Mouse (Mus musculus) MEL (cell line): ENCODE results near the gene Gtf2h3. TPM values are rescaled to one million over a fixed set of nuclear protein-coding genes. Genes with fewer than 3 reads are reported as not detected.

Experiments used
- DNase-seq: peaks from one replicate; pipeline ENCODE4 v3.0.0; 2011; ENCODE audit warnings: low read depth, low spot score
- H3K27ac ChIP-seq: 2 replicates; pipeline ENCODE4 v1.5.1; 2012; ENCODE audit warnings: low read depth, mild to moderate bottlenecking, control low read depth, low read length, moderate library complexity; ENCODE audit not compliant: control insufficient read depth
- H3K27me3 ChIP-seq, 2 experiments: fragments of 150-350 bp in 1 of 2; sonication (generic) in 1 of 2; 2 replicates each; pipeline ENCODE4 v1.6.1; 2012; ENCODE audit warnings: low read length in 2 of 2, mild to moderate bottlenecking in 2 of 2, improper control_type of control experiment in 1 of 2, moderate library complexity in 1 of 2; ENCODE audit not compliant: insufficient read depth in 2 of 2, control insufficient read depth in 1 of 2
- H3K36me3 ChIP-seq, 2 experiments: 2 replicates each; pipeline ENCODE4 v1.6.1; 2012 to 2014; ENCODE audit warnings: low read length in 2 of 2, improper control_type of control experiment in 1 of 2, inconsistent platforms in 1 of 2, mild to moderate bottlenecking in 1 of 2; ENCODE audit not compliant: insufficient read depth in 2 of 2, control insufficient read depth in 1 of 2
- H3K4me1 ChIP-seq, 2 experiments: fragments of 150-350 bp in 1 of 2; sonication (generic) in 1 of 2; 2 replicates each; pipeline ENCODE4 v1.6.1; 2012; ENCODE audit warnings: low read length in 2 of 2, improper control_type of control experiment in 1 of 2, mild to moderate bottlenecking in 1 of 2; ENCODE audit not compliant: insufficient read depth in 2 of 2, control insufficient read depth in 1 of 2
- H3K4me3 ChIP-seq, 2 experiments: fragments of 150-350 bp in 1 of 2; sonication (generic) in 1 of 2; 2 replicates each; pipeline ENCODE4 v1.5.1; 2012; ENCODE audit warnings: low read depth in 2 of 2, low read length in 2 of 2, mild to moderate bottlenecking in 2 of 2, moderate library complexity in 2 of 2, control low read depth in 1 of 2, improper control_type of control experiment in 1 of 2; ENCODE audit not compliant: control insufficient read depth in 1 of 2, insufficient read depth in 1 of 2
- H3K79me2 ChIP-seq: 2 replicates; pipeline ENCODE4 v1.6.1; 2012; ENCODE audit warnings: mild to moderate bottlenecking, low read length, moderate library complexity; ENCODE audit not compliant: control insufficient read depth, poor library complexity, insufficient read depth
- H3K9ac ChIP-seq: 2 replicates; pipeline ENCODE4 v1.6.1; 2012; ENCODE audit warnings: low read depth, mild to moderate bottlenecking, control low read depth, low read length, moderate library complexity; ENCODE audit not compliant: control insufficient read depth, poor library complexity, severe bottlenecking
- H3K9me3 ChIP-seq: fragments of 150-350 bp; sonication (generic); replicated peaks from 2 replicates; pipeline ENCODE4 v1.6.1; 2012; ENCODE audit warnings: mild to moderate bottlenecking, low read length, improper control_type of control experiment, moderate library complexity; ENCODE audit not compliant: insufficient read depth
- CTCF ChIP-seq, 3 experiments: IDR thresholded peaks in 2 of 3; conservative IDR thresholded peaks in 1 of 3; 2 replicates each; pipeline ENCODE4 v1.5.1; 2011 to 2012; ENCODE audit warnings: low read length in 3 of 3, low read depth in 2 of 3, mild to moderate bottlenecking in 2 of 3, improper control_type of control experiment in 1 of 3, inconsistent platforms in 1 of 3, mixed read lengths in 1 of 3, moderate library complexity in 1 of 3; ENCODE audit not compliant: control insufficient read depth in 1 of 3, insufficient read depth in 1 of 3, poor library complexity in 1 of 3, severe bottlenecking in 1 of 3
- ELF1 ChIP-seq: IDR thresholded peaks from 2 replicates; pipeline ENCODE4 v1.6.1; 2014; ENCODE audit warnings: low read depth, mild to moderate bottlenecking, inconsistent platforms, low read length, improper control_type of control experiment, moderate library complexity
- EP300 ChIP-seq, 2 experiments: IDR thresholded peaks; 2 replicates each; pipeline ENCODE4 v1.6.1; 2011; ENCODE audit warnings: improper control_type of control experiment in 2 of 2, low read length in 2 of 2, low read depth in 1 of 2, mild to moderate bottlenecking in 1 of 2
- GABPA ChIP-seq: IDR thresholded peaks from 2 replicates; pipeline ENCODE4 v1.6.1; 2012; ENCODE audit warnings: low read depth, mild to moderate bottlenecking, inconsistent platforms, low read length, improper control_type of control experiment, moderate library complexity
- HCFC1 ChIP-seq: IDR thresholded peaks from 2 replicates; pipeline ENCODE4 v1.6.1; 2012; ENCODE audit warnings: low read depth, mild to moderate bottlenecking, inconsistent platforms, low read length, improper control_type of control experiment, moderate library complexity
- JUND ChIP-seq: IDR thresholded peaks from 2 replicates; pipeline ENCODE4 v1.6.1; 2011; ENCODE audit warnings: low read depth, mild to moderate bottlenecking, improper control_type of control experiment, low read length
- MAFK ChIP-seq: IDR thresholded peaks from 2 replicates; pipeline ENCODE4 v1.6.1; 2011; ENCODE audit warnings: low read depth, mild to moderate bottlenecking, low read length, improper control_type of control experiment, borderline replicate concordance
- MAX ChIP-seq: IDR thresholded peaks from 2 replicates; pipeline ENCODE4 v1.6.1; 2011; ENCODE audit warnings: low read length, improper control_type of control experiment
- MAZ ChIP-seq: IDR thresholded peaks from 2 replicates; pipeline ENCODE4 v1.6.1; 2012; ENCODE audit warnings: low read depth, mild to moderate bottlenecking, inconsistent platforms, low read length, improper control_type of control experiment
- MEF2A ChIP-seq: IDR thresholded peaks from 2 replicates; pipeline ENCODE4 v1.6.1; 2014; ENCODE audit warnings: low read depth, mild to moderate bottlenecking, inconsistent platforms, low read length, improper control_type of control experiment; ENCODE audit not compliant: poor library complexity, insufficient replicate concordance, severe bottlenecking; ENCODE audit errors: extremely low read depth
- MXI1 ChIP-seq: IDR thresholded peaks from 2 replicates; pipeline ENCODE4 v1.6.1; 2011; ENCODE audit warnings: mild to moderate bottlenecking, low read depth, low read length, improper control_type of control experiment
- NELFE ChIP-seq: IDR thresholded peaks from 2 replicates; pipeline ENCODE4 v1.6.1; 2011; ENCODE audit warnings: low read depth, low read length, improper control_type of control experiment
- NRF1 ChIP-seq: IDR thresholded peaks from 2 replicates; pipeline ENCODE4 v1.6.1; 2014; ENCODE audit warnings: low read depth, mild to moderate bottlenecking, inconsistent platforms, low read length, improper control_type of control experiment, moderate library complexity; ENCODE audit not compliant: poor library complexity, insufficient read depth, severe bottlenecking
- POLR2A ChIP-seq, 2 experiments: IDR thresholded peaks; 2 replicates each; pipeline ENCODE4 v1.6.1; 2011 to 2012; ENCODE audit warnings: low read length in 2 of 2, mild to moderate bottlenecking in 2 of 2, control low read depth in 1 of 2, improper control_type of control experiment in 1 of 2, low read depth in 1 of 2, moderate library complexity in 1 of 2; ENCODE audit not compliant: control insufficient read depth in 1 of 2, insufficient read depth in 1 of 2, poor library complexity in 1 of 2
- POLR2AphosphoS5 ChIP-seq: IDR thresholded peaks from 2 replicates; pipeline ENCODE4 v1.6.1; 2012; ENCODE audit warnings: low read depth, borderline replicate concordance, mild to moderate bottlenecking, inconsistent platforms, low read length, moderate library complexity, mixed read lengths
- RAD21 ChIP-seq: IDR thresholded peaks from 2 replicates; pipeline ENCODE4 v1.6.1; 2011; ENCODE audit warnings: mild to moderate bottlenecking, low read depth, low read length, improper control_type of control experiment
- SIN3A ChIP-seq: IDR thresholded peaks from 2 replicates; pipeline ENCODE4 v1.6.1; 2012; ENCODE audit warnings: low read length, improper control_type of control experiment, inconsistent platforms
- SMC3 ChIP-seq: IDR thresholded peaks from 2 replicates; pipeline ENCODE4 v1.6.1; 2011; ENCODE audit warnings: low read depth, low read length, improper control_type of control experiment
- TBP ChIP-seq: IDR thresholded peaks from 2 replicates; pipeline ENCODE4 v1.8.0; 2011; ENCODE audit warnings: low read depth, low read length, improper control_type of control experiment
- TCF12 ChIP-seq: IDR thresholded peaks from 2 replicates; pipeline ENCODE4 v1.6.1; 2014; ENCODE audit warnings: low read depth, mild to moderate bottlenecking, inconsistent platforms, low read length, improper control_type of control experiment, moderate library complexity
- USF2 ChIP-seq, 2 experiments: IDR thresholded peaks; 2 replicates each; pipeline ENCODE4 v1.6.1; 2011 to 2012; ENCODE audit warnings: improper control_type of control experiment in 2 of 2, low read length in 2 of 2, borderline replicate concordance in 1 of 2, inconsistent platforms in 1 of 2, low read depth in 1 of 2, mild to moderate bottlenecking in 1 of 2; ENCODE audit not compliant: insufficient read depth in 1 of 2
- ZC3H11A ChIP-seq: IDR thresholded peaks from 2 replicates; pipeline ENCODE4 v1.6.1; 2012; ENCODE audit warnings: low read depth, mild to moderate bottlenecking, inconsistent platforms, low read length, improper control_type of control experiment
- ZKSCAN1 ChIP-seq: IDR thresholded peaks from 2 replicates; pipeline ENCODE4 v1.6.1; 2012; ENCODE audit warnings: low read depth, mild to moderate bottlenecking, inconsistent platforms, low read length, improper control_type of control experiment, moderate library complexity
- polyA plus RNA-seq, 2 experiments: library from polyadenylated mRNA; stranded (reverse) in 1 of 2; unstranded in 1 of 2; fragments of >175 nt in 1 of 2; fragments of >200 nt in 1 of 2; gene quantifications; 2 replicates each; pipeline versions ENCODE4 v1.2.1 to v1.2.4; 2012; ENCODE audit warnings: low replicate concordance in 2 of 2, low read depth in 1 of 2; ENCODE audit not compliant: insufficient read length in 2 of 2, insufficient read depth in 1 of 2, missing spikeins in 1 of 2
- total RNA-seq: library from RNA; depleted of rRNA; stranded (reverse); fragments of 300-350 nt; gene quantifications from 2 replicates; pipeline ENCODE4 v1.2.3, GENCODE M21; 2012

Gene Gtf2h3
- total and polyA plus RNA-seq, 3 experiments, result 86.1 to 116 TPM; not detected in 1

GRCm38 (mm10) chr5:124631685-124632084, 52.7 kb downstream of the Gtf2h3 start:
- peaks cover 20 to 46% of the 10 kb centered on the region in 2 experiments for H3K4me1 ChIP-seq
- peak; percentile 7; the same call in 1 of the 2 replicates for TF ChIP-seq SIN3A
- no peak for TF ChIP-seq EP300 (IDR thresholded peaks at IDR 0.05; ENCODE audit: low read depth in 1 of 2, low read length in 2 of 2)
- TF ChIP-seq, all 39 proteins: peak for 1

GRCm38 (mm10) chr5:124632461-124632860, 53.5 kb downstream of the Gtf2h3 start:
- no peaks in the 10 kb centered on the region for H3K9me3 ChIP-seq
- H3K4me1 ChIP-seq, result peaks cover 20 to 54% of the 10 kb centered on the region in 2 experiments
- peaks cover 23% of the 10 kb centered on the region for H3K79me2 ChIP-seq
- DNase-seq, result no peak
- no peak overlapping the region for H3K27ac ChIP-seq
- no peaks in the 10 kb centered on the region for H3K27me3 ChIP-seq
- H3K36me3 ChIP-seq, result peaks cover 5 to 47% of the 10 kb centered on the region in 2 experiments
- H3K9ac ChIP-seq, result no peak overlapping the region
- TF ChIP-seq MEF2A (no peak), JUND (no peak), CTCF (IDR thresholded peaks at IDR 0.05 in 2 of 3, conservative IDR thresholded peaks at IDR 0.05 in 1 of 3; ENCODE audit: control insufficient read depth in 1 of 3, insufficient read depth in 1 of 3, low read depth in 2 of 3, low read length in 3 of 3, poor library complexity in 1 of 3, severe bottlenecking in 1 of 3) (no peak), MAX (no peak), MAFK (no peak), MAZ (no peak)
- H3K4me3 ChIP-seq, result no peak overlapping the region

More at GRCm38 (mm10) chr5:124631685-124632084, 52.7 kb downstream of the Gtf2h3 start:
- no peaks in the 10 kb centered on the region for H3K9me3 ChIP-seq
- peaks cover 5 to 42% of the 10 kb centered on the region in 2 experiments for H3K36me3 ChIP-seq
- DNase-seq, result no peak
- no peak overlapping the region for H3K4me3 ChIP-seq
- no peak overlapping the region for H3K27ac ChIP-seq
- no peaks in the 10 kb centered on the region for H3K27me3 ChIP-seq
- H3K79me2 ChIP-seq, result peaks cover 23% of the 10 kb centered on the region
- no peak overlapping the region for H3K9ac ChIP-seq

- Histone ChIP-seq H3K4me1 (peaks cover 17 to 50% of the 10 kb centered on the region in 2 experiments), H3K9me3 (no peaks in the 10 kb centered on the region), H3K27ac (peak overlapping the region; percentile 68), H3K79me2 (peaks cover 23% of the 10 kb centered on the region), H3K36me3 (peaks cover 5 to 44% of the 10 kb centered on the region in 2 experiments), H3K27me3 (no peaks in the 10 kb centered on the region), H3K4me3 (no peak overlapping the region), H3K9ac (no peak overlapping the region)
- peak; percentile 94 for DNase-seq
- no peak for TF ChIP-seq USF2 (IDR thresholded peaks at IDR 0.05; ENCODE audit: borderline replicate concordance in 1 of 2, insufficient read depth in 1 of 2, low read depth in 1 of 2, low read length in 2 of 2)
- TF ChIP-seq TCF12, result peak; percentile 96
- no peak for TF ChIP-seq MAFK
- TF ChIP-seq MAZ, result no peak
- TF ChIP-seq POLR2A (IDR thresholded peaks at IDR 0.05; ENCODE audit: control insufficient read depth in 1 of 2, insufficient read depth in 1 of 2, low read depth in 1 of 2, low read length in 2 of 2, poor library complexity in 1 of 2), result no peak
- TF ChIP-seq SIN3A, result peak; percentile 95
- peak; percentile 67 for TF ChIP-seq HCFC1
- TF ChIP-seq TBP, result 0 out of 2 replicates have a peak, but pooled peaks have one; percentile 19
- TF ChIP-seq ELF1, result peak; percentile 64
- no peak for TF ChIP-seq GABPA
- TF ChIP-seq NELFE, result no peak
- TF ChIP-seq SMC3, result no peak
- TF ChIP-seq MEF2A, result no peak
- TF ChIP-seq CTCF (IDR thresholded peaks at IDR 0.05 in 2 of 3, conservative IDR thresholded peaks at IDR 0.05 in 1 of 3; ENCODE audit: control insufficient read depth in 1 of 3, insufficient read depth in 1 of 3, low read depth in 2 of 3, low read length in 3 of 3, poor library complexity in 1 of 3, severe bottlenecking in 1 of 3), result no peak
- TF ChIP-seq ZC3H11A, result no peak
- TF ChIP-seq NRF1, result peak; percentile 45; the same call in 1 of the 2 replicates
- TF ChIP-seq JUND, result no peak
- peak; percentile 91 to 94 for TF ChIP-seq EP300 (IDR thresholded peaks at IDR 0.05; ENCODE audit: low read depth in 1 of 2, low read length in 2 of 2)
- TF ChIP-seq ZKSCAN1, result no peak
- TF ChIP-seq POLR2AphosphoS5, result no peak
- TF ChIP-seq RAD21, result no peak
- peak; percentile 80 for TF ChIP-seq MXI1
- TF ChIP-seq MAX, result 0 out of 2 replicates have a peak, but pooled peaks have one; percentile 31
Measured at GRCm38 (mm10) chr5:124633425-124633824, 54.5 kb downstream of the Gtf2h3 start.
